Mouse (Mus musculus): ENCODE data around the gene Sema3c.
"Not testable (repeated sequence)": the region's sequence is repeated elsewhere in the genome, so short reads cannot be mapped to it uniquely, and the experiment has no call there.

The Sema3c gene

DNA sequence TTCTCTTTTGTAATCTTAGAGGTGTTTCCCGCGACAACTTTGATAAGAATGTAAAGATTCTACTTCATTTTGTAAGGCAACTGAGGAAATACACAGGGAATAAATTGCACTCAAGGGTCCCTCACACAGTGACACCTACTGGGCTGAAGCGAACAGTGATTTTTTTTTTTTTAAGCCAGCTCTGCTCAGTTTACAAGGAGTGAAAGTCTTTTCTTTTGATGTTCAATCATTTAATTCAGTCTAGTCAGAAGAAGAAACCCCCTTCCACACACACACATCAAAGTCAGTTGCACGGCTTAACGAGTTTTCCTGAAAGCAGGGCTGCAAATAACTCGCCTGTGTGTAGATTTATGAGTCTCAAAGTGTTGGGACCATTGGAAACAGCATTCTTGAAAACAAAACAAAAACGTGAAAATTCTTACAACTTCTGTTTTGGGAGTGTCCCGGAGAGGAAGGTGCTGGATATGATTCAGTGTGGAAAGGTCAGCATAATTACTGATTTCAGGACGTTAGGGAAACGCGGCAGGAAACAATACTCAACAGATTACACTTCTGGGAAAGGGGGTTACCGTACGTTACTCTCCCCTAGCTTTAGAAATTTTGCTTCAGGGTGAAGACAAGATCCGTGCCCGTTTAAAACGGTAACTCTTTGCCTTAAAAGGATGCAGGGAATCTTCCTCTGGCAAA lies at the start of gene Sema3c:
TSS of gene Sema3c (plus strand) at position 588 of the 687 bp plus-strand sequence.
- CTCF ChIA-PET = interaction anchor here in 3 of 4 experiments (0.6 to 1.4 kb wide), 4 partner anchors 223 to 679 kb away, joined by 3 to 5 read pairs (median 3); no protein-coding TSS in a partner anchor
- POLR2A ChIA-PET = interaction anchor here in 1 of 4 experiments (0.6 kb wide), 1 partner anchor 1370 kb away, joined by 3 read pairs; no protein-coding TSS in a partner anchor

DNA sequence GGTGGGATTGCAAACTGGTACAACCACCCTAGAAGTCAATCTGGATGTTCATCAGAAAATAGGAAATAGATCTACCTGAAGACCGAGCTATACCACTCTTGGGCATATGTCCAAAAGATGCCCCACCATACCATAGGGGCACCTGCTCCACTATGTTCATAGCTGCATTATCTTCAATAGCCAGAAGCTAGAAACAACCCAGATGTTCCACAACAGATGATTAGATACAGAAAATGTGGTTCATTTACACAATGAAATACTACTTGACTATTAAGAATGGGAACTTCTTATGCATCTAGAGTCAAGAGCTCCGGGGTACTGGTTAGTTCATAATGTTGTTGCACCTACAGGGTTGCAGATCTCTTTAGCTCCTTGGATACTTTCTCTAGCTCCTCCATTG lies 42.9 kb upstream of the Sema3c start:
- CTCF ChIA-PET, POLR2A ChIA-PET: not testable (repeated sequence)

DNA sequence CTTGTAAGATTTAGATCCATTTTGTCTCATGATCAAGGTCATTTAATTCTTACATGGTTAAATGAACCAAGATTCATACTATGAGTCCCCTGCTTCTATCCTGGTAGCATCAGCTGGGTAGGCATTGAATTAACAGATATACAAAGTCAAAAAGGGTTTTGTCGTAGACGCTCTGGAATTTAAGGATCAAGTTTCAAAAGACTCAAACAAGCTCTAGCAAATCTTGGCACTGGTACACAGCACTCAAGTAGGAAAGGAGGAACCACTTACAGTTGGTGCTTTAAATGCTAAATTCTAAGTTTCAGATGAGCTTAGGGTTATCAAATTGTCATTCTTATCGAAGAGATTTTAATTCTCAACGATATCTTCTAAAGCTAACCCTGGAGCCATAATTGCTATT lies 30.9 kb upstream of the Sema3c start:
- ChIA-PET POLR2A (no interaction called here), CTCF (no interaction called here)

DNA sequence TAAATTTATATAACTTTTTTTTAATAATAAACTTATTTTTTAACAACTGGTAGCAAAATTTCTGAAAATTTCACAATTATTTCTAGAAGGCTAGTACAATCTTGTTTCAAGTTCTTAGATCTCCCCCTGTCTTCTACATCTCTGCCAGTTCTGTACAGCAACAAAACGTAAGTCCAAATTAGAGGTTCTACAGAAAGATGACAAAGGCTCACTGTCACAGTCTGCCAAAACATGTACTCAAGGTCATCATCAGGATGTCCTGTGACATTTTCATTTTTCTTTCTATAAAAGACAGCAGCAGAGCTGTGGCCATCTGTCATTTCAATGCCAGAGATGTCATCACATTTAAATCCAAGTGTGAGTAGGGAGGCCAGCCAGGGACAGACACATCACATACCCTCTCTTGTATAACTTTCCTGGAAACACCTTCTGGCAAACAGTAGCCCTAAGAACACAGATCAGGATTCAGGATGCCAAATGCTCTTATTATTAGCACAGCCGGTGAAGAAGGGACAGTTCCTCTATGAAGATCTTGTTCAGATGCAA lies 29.1 kb upstream of the Sema3c start:
- CTCF ChIA-PET = no interaction called here
- POLR2A ChIA-PET = no interaction called here

DNA sequence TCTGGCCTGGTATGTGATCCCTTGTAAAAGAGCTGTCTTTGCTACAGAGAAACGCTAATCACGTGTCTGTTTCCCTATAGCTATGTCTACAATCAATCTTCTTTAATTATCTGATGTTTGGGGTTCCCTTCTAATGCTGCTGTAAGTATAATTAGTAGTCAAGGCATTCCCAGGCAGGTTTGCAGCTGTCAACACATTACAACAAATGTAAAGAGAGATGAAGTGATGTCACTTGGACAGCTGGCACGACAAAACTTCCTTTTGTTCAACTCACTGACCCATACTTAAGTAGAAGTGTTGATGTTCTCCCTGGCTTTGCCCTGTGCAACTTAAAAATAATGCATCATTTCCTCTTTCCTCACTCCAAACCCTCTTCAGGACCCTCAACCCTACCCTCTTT lies 22.4 kb upstream of the Sema3c start:
- ChIA-PET CTCF (interaction anchor here in 2 of 4 experiments (0.6 to 0.9 kb wide), 2 partner anchors 39 to 604 kb away, joined by 3 to 4 read pairs; no protein-coding TSS in a partner anchor), POLR2A (no interaction called here)

DNA sequence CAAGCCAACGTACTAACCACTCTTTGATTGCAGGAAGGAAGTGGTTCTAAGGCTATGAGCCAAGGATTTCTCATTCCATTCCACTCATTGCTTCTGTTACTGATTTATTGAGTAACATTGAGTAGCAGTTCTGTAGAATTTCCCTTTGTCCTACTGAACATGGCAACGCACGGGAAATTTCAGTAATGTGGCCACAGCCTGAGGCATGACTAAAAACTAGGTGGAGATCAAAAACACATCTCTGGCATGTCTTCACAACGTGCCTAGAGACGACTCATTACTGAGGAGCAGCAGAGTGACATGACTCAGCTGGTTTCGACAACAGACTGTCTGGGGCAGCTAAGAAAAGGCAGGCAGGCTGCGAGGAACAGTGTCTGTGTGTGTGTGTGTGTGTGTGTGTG lies 18.0 kb upstream of the Sema3c start:
- ChIA-PET POLR2A (interaction anchor here in 1 of 4 experiments (0.7 kb wide), 1 partner anchor 616 kb away, joined by 6 read pairs; no protein-coding TSS in a partner anchor), CTCF (no interaction called here)

DNA sequence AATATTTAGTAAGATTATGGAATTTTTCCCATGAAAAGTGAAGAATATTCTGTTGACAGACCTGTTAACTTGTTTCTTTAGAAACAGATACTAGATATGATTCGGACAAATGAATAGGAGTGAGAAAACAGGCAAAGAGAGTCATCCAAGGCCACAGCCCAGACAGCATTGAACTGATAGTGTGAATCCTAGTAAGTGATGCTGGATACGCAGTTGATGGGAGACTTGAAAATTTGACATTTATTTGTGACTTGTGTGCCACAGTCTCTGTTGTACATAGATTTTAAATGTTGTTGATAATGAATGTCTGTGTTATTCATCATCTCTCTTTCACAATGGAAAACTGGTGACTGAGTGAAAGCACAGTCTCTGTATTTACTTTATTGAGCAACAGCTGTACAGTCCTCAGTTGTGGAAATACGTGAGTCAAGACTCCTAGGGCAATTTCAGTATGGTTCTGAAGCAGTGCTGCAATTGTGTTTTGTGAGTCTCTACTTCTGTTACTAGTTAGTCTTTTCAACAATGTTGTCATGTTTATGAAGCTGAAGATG lies 17.3 kb upstream of the Sema3c start:
- ChIA-PET POLR2A (no interaction called here), CTCF (no interaction called here)

DNA sequence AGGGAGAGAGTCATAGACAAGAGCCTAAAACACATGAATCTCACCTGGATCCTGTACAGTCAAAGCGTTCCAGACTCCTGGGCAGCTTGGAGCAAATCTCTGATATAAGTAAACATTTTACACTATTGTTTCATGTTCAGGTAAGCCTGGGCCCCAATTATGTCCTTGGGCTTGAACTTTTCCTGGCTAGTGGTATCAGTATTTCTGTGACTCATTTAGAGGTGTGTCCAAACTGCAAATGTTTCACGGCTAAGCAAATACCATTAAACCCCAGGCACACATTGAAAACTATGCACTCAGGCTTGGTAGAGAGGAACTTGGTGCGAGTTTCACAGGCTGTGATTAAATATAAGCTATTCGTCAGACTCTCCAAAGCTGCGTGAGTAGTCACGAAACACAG lies 2.5 kb upstream of the Sema3c start:
- POLR2A ChIA-PET = no interaction called here
- CTCF ChIA-PET = no interaction called here

DNA sequence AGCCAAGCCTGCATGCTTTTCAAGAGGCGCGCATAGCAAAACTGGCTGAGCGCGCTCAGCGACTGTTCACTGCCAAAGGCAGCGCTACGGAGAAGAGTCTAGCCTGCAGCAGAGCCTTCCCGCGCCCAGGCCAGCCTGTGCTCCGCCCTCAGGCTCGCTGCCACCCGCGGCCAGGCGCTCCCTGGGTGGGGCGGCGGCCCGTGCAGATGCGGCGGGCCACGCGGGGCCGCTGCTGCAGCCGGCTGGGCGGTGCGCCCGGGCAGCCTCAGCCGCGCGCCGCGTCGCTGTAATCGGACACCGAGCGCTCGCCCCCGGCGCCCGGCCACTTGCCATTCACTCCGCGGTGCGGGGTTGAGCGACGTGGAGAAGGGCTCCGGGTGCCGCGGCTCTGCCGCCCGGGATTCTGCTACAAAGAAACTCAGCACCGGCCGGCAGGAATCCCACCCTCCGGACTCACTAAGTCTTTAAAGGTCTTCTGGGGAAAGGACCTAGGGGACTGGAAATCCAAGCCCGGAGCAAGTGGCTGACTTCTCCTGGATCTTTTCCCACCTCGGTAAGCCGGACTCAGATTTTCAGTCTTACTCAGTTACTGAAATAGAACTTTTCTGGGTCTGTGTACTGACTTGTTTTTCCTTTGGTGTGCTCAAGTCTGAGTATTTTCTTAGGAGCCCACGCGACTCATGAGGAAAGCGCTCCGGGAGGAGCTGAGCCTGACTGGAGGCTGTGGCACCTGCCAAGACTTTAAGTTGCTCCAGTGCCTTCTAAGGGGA lies 517 bp downstream of the Sema3c start:
- CTCF ChIA-PET = no interaction called here
- POLR2A ChIA-PET = no interaction called here

DNA sequence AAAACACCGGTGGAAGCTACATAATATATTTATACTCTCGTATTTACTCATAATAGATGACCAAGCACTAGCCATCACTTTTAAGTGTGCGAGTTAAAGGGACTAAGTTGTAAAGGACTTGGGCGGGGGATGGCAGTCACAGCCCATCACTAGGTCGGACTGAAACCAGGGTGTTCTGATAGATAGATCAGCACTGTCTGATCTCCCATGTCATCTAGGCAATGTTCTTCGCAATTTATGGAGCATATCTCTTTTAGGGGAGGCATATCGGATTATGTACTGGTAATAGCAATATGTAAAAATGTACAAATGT lies 1.1 kb downstream of the Sema3c start:
- CTCF ChIA-PET = no interaction called here

DNA sequence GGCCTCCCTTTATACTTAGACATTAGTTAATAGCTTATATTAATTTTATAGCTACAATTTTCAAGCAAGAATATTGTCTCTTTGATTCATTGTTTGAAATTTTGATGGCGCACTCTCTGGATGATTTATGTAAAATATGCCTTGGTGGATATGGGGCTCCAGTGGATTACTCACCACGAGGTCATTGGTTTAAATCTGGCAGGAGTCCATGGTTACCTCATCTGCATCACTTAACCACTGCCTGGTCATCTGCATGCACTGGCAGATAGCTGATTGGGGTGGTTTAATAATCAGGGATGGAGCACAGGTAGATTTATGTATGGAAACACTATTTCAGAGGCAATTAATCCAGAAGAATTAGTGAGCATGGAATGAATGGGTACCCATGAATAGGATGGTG lies 2.0 kb downstream of the Sema3c start:
- POLR2A ChIA-PET = no interaction called here
- CTCF ChIA-PET = no interaction called here

More for the DNA sequence above, 1.1 kb downstream of the Sema3c start:
- POLR2A ChIA-PET = no interaction called here

DNA sequence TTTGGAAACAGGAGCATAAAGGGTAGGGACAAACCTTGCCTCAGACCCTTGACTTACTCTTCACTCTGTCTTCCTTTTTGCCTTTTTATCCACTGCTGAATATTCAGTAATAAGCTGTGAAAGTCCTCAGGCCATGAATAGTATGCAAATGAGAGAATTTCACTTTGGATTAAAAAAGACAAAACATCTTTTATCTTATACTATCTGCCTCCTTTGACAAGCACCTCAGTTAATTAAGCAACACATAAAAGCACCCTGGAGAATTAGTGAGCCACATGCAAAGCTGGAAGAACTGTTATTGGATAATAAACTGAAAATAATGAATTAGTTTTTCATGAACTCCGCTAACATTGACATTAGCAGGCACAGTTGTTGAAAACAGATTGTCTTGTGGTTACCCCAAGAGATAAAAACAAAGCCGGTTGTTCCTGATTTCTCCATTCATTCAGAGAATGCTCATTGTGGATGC lies 8.0 kb downstream of the Sema3c start:
- ChIA-PET CTCF (no interaction called here), POLR2A (no interaction called here)

DNA sequence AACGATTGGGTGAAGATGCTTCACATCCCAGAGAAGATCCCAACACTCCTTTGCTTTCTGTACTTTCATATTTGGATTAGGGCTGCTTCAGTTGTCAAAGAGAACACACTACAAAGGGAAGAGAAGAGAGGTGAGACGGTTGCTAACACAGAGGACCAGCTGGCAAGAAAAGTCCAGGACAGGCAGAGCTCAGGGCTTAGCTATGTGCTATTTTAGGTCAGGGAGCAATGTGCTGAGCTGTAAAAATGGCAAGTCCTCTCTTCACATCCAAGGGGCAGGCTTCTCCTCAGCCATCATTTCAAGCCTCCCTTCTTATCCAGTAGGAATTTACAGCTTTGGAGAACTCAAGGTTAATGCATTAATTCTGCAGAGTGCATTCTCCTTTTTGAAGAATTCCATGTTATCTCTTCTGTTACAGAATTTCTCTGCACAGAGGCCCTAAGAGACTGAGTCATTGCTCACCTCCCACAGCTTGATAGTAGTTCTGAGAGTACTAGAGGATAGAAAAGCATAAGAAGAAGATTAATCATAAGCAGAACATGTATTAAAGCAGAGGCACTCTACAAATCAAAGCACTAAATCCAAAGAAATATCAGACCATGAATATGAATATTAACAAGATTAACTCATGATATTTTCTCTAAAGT lies 10.3 kb downstream of the Sema3c start:
- CTCF ChIA-PET = no interaction called here

DNA sequence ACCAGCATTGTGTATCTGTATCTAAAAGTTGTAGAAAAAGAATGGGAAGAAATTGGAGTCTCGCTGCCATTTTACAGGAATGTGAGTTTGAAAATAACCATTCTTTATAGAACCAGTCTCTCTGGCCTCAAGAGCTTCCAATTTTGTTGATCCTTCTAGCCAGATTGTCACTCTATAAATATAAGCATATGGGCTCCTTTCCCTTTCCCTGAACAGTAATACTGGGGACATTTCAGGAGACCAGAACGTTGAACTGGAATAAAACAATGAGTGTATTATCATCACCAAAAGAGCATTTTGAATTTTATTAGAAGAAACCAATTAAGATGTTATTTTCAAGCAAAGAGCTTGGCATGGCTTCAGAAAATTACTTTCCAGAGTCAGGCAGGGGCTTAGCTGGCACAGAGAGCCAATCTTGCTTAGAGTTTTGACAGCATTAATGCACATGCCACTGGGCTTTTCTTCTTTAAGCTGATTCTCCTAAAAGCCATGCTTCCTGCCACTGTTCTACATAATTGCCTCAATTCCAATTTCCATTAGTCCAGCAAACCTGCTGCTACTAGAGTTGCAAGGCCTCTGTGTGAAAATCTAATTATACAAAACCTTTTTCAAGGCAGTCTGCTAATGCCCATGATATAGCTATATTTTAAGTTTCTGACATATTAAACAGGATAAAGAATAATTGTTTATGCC lies 12.6 kb downstream of the Sema3c start:
- CTCF ChIA-PET = no interaction called here
- POLR2A ChIA-PET = no interaction called here

More for the DNA sequence above, 10.3 kb downstream of the Sema3c start:
- POLR2A ChIA-PET = no interaction called here

DNA sequence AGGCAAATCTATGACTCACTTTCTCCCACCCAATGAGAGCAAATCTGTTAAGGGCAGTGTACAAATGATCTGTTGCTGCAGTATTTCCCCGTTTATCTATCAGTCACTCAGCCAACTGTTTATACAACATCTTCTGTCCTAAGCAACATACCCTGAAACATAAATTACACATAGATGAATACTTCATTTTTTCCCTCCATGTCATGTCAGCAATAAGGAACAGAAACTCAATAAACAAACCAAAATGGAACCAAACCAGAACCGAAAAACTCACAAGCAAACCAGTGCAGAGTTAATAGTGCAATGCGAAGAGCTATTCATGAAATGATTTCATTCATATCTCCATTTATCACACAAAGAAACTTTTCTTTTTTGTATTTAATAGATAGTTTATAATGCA lies 17.8 kb downstream of the Sema3c start:
- ChIA-PET POLR2A (no interaction called here), CTCF (no interaction called here)

DNA sequence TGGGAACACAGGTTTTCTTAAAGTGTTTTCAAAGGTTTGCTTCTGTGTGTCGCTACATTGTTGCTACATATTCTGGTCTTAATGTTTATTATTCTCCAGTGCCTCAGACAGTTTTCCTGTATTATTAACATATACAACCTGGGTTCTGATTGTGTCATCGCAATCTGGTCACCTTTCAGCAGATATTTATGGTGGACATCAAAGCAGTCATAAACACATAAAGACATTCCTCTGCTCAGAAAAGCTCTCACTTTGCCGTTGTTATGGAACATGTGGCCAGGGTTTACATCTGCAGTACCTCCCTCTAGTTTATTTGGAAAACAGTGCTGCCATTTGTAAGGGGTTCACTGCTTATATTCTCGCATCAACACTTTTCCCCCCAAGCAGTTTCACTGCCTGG lies 27.6 kb downstream of the Sema3c start:
- ChIA-PET CTCF (no interaction called here), POLR2A (no interaction called here)

DNA sequence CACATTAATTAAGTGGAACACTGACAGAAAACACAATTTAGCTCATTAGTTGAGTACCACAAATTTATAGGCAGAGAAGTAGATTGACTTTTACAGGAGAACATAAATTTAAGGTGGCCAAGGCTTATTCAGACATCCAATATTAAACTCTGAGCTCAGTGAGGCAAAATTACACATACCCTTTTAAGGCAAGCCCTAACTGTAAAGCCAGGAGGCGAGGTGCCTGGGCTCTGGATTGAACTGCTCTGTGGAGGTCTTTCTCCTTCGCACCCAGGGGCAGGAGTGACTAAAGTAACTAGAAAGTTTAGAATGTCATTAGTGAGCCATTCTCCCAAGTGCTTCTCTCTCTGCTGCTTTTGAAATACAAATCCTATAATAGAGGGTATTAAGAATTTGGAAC lies 46.5 kb downstream of the Sema3c start:
- ChIA-PET POLR2A (no interaction called here), CTCF (no interaction called here)

DNA sequence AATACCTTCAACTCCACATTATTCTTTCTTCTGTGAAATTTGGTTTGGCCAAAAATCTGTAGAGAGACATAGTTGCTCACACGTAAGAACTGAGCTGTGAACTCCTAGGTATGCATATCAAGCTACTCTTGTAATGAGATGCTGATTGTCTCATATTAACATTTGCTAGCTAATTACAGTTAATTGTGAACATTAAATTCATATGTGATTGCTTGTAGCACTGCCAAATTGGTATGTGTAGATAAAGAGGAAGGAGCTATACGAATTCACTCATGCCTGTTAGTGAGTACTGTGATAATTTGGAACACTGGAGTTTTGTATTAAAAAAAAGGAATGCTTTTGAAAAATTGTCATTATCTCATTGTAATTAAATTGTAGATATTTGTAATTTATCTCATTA lies 48.5 kb downstream of the Sema3c start:
- POLR2A ChIA-PET = no interaction called here
- CTCF ChIA-PET = no interaction called here

DNA sequence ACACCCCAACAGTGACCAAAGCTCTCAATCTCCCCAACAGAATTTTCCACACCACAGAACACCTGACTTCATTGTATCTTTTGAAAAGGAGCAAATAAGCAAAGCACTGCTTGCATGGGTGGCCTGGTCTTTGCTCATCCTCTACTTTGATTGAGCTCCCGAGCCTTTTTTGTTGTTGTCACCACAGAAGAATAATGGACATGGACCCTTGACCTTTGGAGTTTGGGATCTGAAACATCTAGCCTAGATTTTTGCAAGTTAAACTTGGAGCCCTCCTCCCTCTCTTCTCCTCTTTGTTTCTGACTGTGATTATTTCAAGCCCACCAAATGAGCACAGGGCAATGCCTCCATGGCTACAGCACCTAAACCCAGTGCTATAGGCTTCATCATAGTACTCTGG lies 54.5 kb downstream of the Sema3c start:
- CTCF ChIA-PET = no interaction called here
- POLR2A ChIA-PET = no interaction called here

DNA sequence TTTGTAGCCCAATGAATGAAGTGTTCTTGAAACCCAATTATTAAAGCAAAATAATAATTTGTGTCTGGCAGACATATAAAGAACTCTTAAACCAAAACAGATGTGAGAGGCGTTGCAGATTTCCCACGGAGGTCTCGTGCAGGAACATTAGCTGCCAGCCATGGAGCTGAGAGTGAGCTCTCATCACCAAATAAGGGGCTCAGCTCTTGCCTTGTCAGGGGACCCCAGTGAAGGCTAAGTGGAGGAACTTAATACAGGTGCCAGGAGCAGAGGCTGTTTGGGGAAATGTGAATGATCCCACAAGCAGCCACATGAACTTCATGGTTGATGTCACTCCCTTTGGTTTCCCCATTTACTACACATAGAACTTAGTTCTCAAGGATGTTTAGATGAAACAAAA lies 55.5 kb downstream of the Sema3c start:
- CTCF ChIA-PET = no interaction called here
- POLR2A ChIA-PET = no interaction called here

Measured in embryonic stem cell, embryonic (primary cell).